Mouse (Mus musculus): ENCODE measurements around the gene Lsm4. TPM values are rescaled to one million over a fixed set of nuclear protein-coding genes. Genes with fewer than 3 reads are reported as not detected.

Lsm4 gene
- polyA plus RNA-seq, 1 experiment from 2014 or later = 214 TPM

GRCm38 (mm10) chr8:70638752-70639151, 34.3 kb upstream of the Lsm4 start:
- ATAC-seq (ENCODE audit: low read depth) = no peak
- WGBS = 70% methylated on average over 9 of the region's 9 CpGs
- H3K4me1 ChIP-seq (replicated peaks) = peaks cover 5% of the 10 kb centered on the region; the same call in 1 of the 2 replicates
- no peak overlapping the region for H3K27ac ChIP-seq (replicated peaks)
- H3K9ac ChIP-seq = no peak overlapping the region
- no peak overlapping the region for H3K4me3 ChIP-seq
- H3K36me3 ChIP-seq = no peaks in the 10 kb centered on the region
- H3K4me2 ChIP-seq = no peak overlapping the region
- H3K9me3 ChIP-seq = no peaks in the 10 kb centered on the region
- H3K27me3 ChIP-seq = no peaks in the 10 kb centered on the region; the same call in 1 of the 2 replicates

- no peak overlapping the region for H3K9ac ChIP-seq
- no peaks in the 10 kb centered on the region for H3K9me3 ChIP-seq
- no peaks in the 10 kb centered on the region for H3K27me3 ChIP-seq
- H3K27ac ChIP-seq (replicated peaks) = no peak overlapping the region
- no peaks in the 10 kb centered on the region for H3K36me3 ChIP-seq
- no peak overlapping the region for H3K4me3 ChIP-seq
- no peak overlapping the region for H3K4me2 ChIP-seq
- no peak for ATAC-seq (ENCODE audit: low read depth)
- WGBS = 73% methylated on average over 3 of the region's 3 CpGs
- peaks cover 28% of the 10 kb centered on the region for H3K4me1 ChIP-seq (replicated peaks)
Observed at GRCm38 (mm10) chr8:70643019-70643418, 30.0 kb upstream of the Lsm4 start.

GRCm38 (mm10) chr8:70644065-70644464, 29.0 kb upstream of the Lsm4 start:
- 0 out of 2 replicates have a peak, but pooled peaks cover 5% of the 10 kb centered on the region for H3K36me3 ChIP-seq
- H3K4me3 ChIP-seq = no peak overlapping the region
- H3K27me3 ChIP-seq = no peaks in the 10 kb centered on the region
- H3K4me2 ChIP-seq = no peak overlapping the region
- no peak overlapping the region for H3K9ac ChIP-seq
- H3K4me1 ChIP-seq (replicated peaks) = peaks cover 39% of the 10 kb centered on the region
- H3K9me3 ChIP-seq = no peaks in the 10 kb centered on the region
- no peak for ATAC-seq (ENCODE audit: low read depth)
- no peak overlapping the region for H3K27ac ChIP-seq (replicated peaks)
- WGBS = 88% methylated on average over 2 of the region's 2 CpGs

- Histone ChIP-seq H3K4me3 (no peak overlapping the region), H3K4me2 (no peak overlapping the region), H3K36me3 (peaks cover 20% of the 10 kb centered on the region), H3K27ac (replicated peaks) (peak overlapping the region; percentile 54; the same call in 1 of the 2 replicates), H3K9ac (0 out of 2 replicates have a peak overlapping the region, but pooled peaks have one; percentile 34), H3K27me3 (no peaks in the 10 kb centered on the region), H3K4me1 (replicated peaks) (peaks cover 55% of the 10 kb centered on the region), H3K9me3 (no peaks in the 10 kb centered on the region)
- ATAC-seq (ENCODE audit: low read depth) = no peak
- WGBS = 48% methylated on average over 17 of the region's 17 CpGs
Observed at GRCm38 (mm10) chr8:70645501-70646224, 27.4 kb upstream of the Lsm4 start.

GRCm38 (mm10) chr8:70646369-70646768, 26.7 kb upstream of the Lsm4 start:
- Histone ChIP-seq H3K27ac (replicated peaks) (peak overlapping the region; percentile 54; the same call in 1 of the 2 replicates), H3K9ac (0 out of 2 replicates have a peak overlapping the region, but pooled peaks have one; percentile 34), H3K36me3 (peaks cover 27% of the 10 kb centered on the region), H3K4me3 (no peak overlapping the region), H3K27me3 (no peaks in the 10 kb centered on the region), H3K4me1 (replicated peaks) (peaks cover 61% of the 10 kb centered on the region), H3K4me2 (no peak overlapping the region), H3K9me3 (no peaks in the 10 kb centered on the region)
- no peak for ATAC-seq (ENCODE audit: low read depth)
- WGBS = 56% methylated on average over 6 of the region's 6 CpGs

- Histone ChIP-seq H3K27ac (replicated peaks) (no peak overlapping the region), H3K9ac (peak overlapping the region; percentile 41; the same call in 1 of the 2 replicates), H3K27me3 (no peaks in the 10 kb centered on the region), H3K4me3 (no peak overlapping the region), H3K9me3 (no peaks in the 10 kb centered on the region), H3K4me1 (replicated peaks) (peaks cover 61% of the 10 kb centered on the region), H3K36me3 (peaks cover 31% of the 10 kb centered on the region), H3K4me2 (no peak overlapping the region)
- ATAC-seq (ENCODE audit: low read depth) = no peak
Observed at GRCm38 (mm10) chr8:70646775-70647174, 26.3 kb upstream of the Lsm4 start.

- Histone ChIP-seq H3K9ac (peak overlapping the region; percentile 41), H3K4me2 (no peak overlapping the region), H3K27ac (replicated peaks) (peak overlapping the region; percentile 90), H3K4me1 (replicated peaks) (peaks cover 67% of the 10 kb centered on the region), H3K4me3 (no peak overlapping the region), H3K36me3 (peaks cover 39% of the 10 kb centered on the region), H3K27me3 (no peaks in the 10 kb centered on the region), H3K9me3 (no peaks in the 10 kb centered on the region)
- no peak for ATAC-seq (ENCODE audit: low read depth)
- WGBS = 38% methylated on average over 8 of the region's 8 CpGs
Observed at GRCm38 (mm10) chr8:70647343-70648163, 25.5 kb upstream of the Lsm4 start.

GRCm38 (mm10) chr8:70648164-70648442, 24.9 kb upstream of the Lsm4 start:
- Histone ChIP-seq H3K27ac (replicated peaks) (peak overlapping the region; percentile 90; the same call in 1 of the 2 replicates), H3K4me3 (no peak overlapping the region), H3K9me3 (no peaks in the 10 kb centered on the region), H3K27me3 (no peaks in the 10 kb centered on the region), H3K36me3 (peaks cover 41% of the 10 kb centered on the region), H3K9ac (peak overlapping the region; percentile 14; the same call in 1 of the 2 replicates), H3K4me1 (replicated peaks) (peaks cover 73% of the 10 kb centered on the region), H3K4me2 (no peak overlapping the region)
- ATAC-seq (ENCODE audit: low read depth) = no peak
- WGBS = 42% methylated on average over 1 of the region's 1 CpGs

- H3K4me2 ChIP-seq = no peak overlapping the region; the same call in 1 of the 2 replicates
- 60% methylated on average over 3 of the region's 3 CpGs for WGBS
- peaks cover 45% of the 10 kb centered on the region for H3K36me3 ChIP-seq
- H3K4me3 ChIP-seq = no peak overlapping the region
- H3K4me1 ChIP-seq (replicated peaks) = peaks cover 78% of the 10 kb centered on the region
- H3K27ac ChIP-seq (replicated peaks) = peak overlapping the region; percentile 90
- H3K9ac ChIP-seq = no peak overlapping the region; the same call in none of the 2 replicates
- H3K9me3 ChIP-seq = no peaks in the 10 kb centered on the region
- no peaks in the 10 kb centered on the region for H3K27me3 ChIP-seq
- peak; percentile 11; the same call in 1 of the 2 replicates for ATAC-seq (ENCODE audit: low read depth)
Observed at GRCm38 (mm10) chr8:70648921-70649320, 24.1 kb upstream of the Lsm4 start.

GRCm38 (mm10) chr8:70649324-70649723, 23.7 kb upstream of the Lsm4 start:
- Histone ChIP-seq H3K4me1 (replicated peaks) (peaks cover 82% of the 10 kb centered on the region), H3K4me2 (no peak overlapping the region; the same call in 1 of the 2 replicates), H3K4me3 (no peak overlapping the region), H3K27me3 (no peaks in the 10 kb centered on the region), H3K9me3 (no peaks in the 10 kb centered on the region), H3K27ac (replicated peaks) (peak overlapping the region; percentile 90), H3K36me3 (peaks cover 45% of the 10 kb centered on the region), H3K9ac (no peak overlapping the region; the same call in 1 of the 2 replicates)
- peak; percentile 71 for ATAC-seq (ENCODE audit: low read depth)
- 34% methylated on average over 4 of the region's 4 CpGs for WGBS

GRCm38 (mm10) chr8:70650351-70650750, 22.7 kb upstream of the Lsm4 start:
- WGBS = 86% methylated on average over 17 of the region's 17 CpGs
- H3K27me3 ChIP-seq = no peaks in the 10 kb centered on the region
- no peak overlapping the region for H3K4me3 ChIP-seq
- peaks cover 91% of the 10 kb centered on the region for H3K4me1 ChIP-seq (replicated peaks)
- peak overlapping the region; percentile 22; the same call in 1 of the 2 replicates for H3K9ac ChIP-seq
- H3K9me3 ChIP-seq = no peaks in the 10 kb centered on the region
- peak overlapping the region; percentile 90 for H3K27ac ChIP-seq (replicated peaks)
- peaks cover 54% of the 10 kb centered on the region for H3K36me3 ChIP-seq
- no peak overlapping the region for H3K4me2 ChIP-seq
- ATAC-seq (ENCODE audit: low read depth) = no peak

- Histone ChIP-seq H3K27ac (replicated peaks) (peak overlapping the region; percentile 67), H3K27me3 (no peaks in the 10 kb centered on the region), H3K4me2 (no peak overlapping the region), H3K4me3 (no peak overlapping the region), H3K9me3 (no peaks in the 10 kb centered on the region), H3K9ac (0 out of 2 replicates have a peak overlapping the region, but pooled peaks have one; percentile 34), H3K4me1 (replicated peaks) (peaks cover 90% of the 10 kb centered on the region), H3K36me3 (peaks cover 61% of the 10 kb centered on the region)
- no peak for ATAC-seq (ENCODE audit: low read depth)
- WGBS = 46% methylated on average over 2 of the region's 2 CpGs
Observed at GRCm38 (mm10) chr8:70653226-70653625, 19.8 kb upstream of the Lsm4 start.
